Mouse (Mus musculus): ENCODE measurements at regions not wholly inside any gene's neighbourhood (a gene's known extent, or its start where the extent isn't known, plus 50 kb on each side); places are given as distances from the start of the nearest gene placed in this dataset.

GRCm38 (mm10) chr2:147572413-147572812 is 210.7 kb downstream of the Pax1 start:
- TF ChIP-seq CTCF (IDR thresholded peaks at IDR 0.05; ENCODE audit: low read depth) = no peak
- no peak for TF ChIP-seq EP300 (IDR thresholded peaks at IDR 0.05; ENCODE audit: low read depth)

Measured in liver, embryonic 14.5 days (tissue).